Mouse (Mus musculus): ENCODE results near the gene Gna11.

- no peak for TF ChIP-seq GATA1 (IDR thresholded peaks at IDR 0.05; ENCODE audit: low read length)
- no peak for TF ChIP-seq TAL1 (IDR thresholded peaks at IDR 0.05; ENCODE audit: low read length)
These were observed 14.9 kb upstream of the Gna11 start for GRCm38 (mm10) chr10:81559627-81560539.

Measured in erythroblast, embryonic 14.5 days (primary cell).